Comparison of ENCODE assay signal across 7 mouse cellular contexts in the genomic region with DNA sequence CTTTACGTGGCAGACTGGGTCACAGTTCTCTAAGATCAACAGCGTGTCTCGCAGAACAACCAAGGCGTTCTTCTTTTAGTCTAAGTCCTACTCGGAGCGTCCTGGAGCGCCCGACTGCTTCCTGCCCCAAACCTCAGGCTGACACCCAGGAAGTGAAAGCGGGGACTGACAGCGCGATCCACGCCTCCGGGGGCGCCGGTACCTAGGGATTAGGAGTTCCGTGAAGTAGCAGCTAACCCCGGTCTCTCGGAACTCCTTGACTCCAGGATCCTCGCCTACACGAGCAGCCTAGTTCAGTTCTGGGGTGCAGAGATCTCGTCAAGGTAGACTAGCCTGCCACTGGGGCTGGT. TPM values are rescaled to one million over a fixed set of nuclear protein-coding genes. Genes with fewer than 3 reads are reported as not detected.
DNase-seq lines count a peak whose midpoint lies in the region; ATAC-seq and TF ChIP-seq lines count a peak whose summit lies in the region.

Nrp1 (plus strand) TSS at position 199 of the 350 bp plus-strand sequence.

- H3K36me3 ChIP-seq in hindbrain, embryonic 12.5 days = no peaks in the 10 kb centered on the region

- peaks cover 11% of the 10 kb centered on the region for H3K27me3 ChIP-seq in hindbrain, embryonic 12.5 days

- peak within 1 kb of the TSS; percentile 81 for H3K9ac ChIP-seq in hindbrain, embryonic 12.5 days

- ATAC-seq in hindbrain, embryonic 12.5 days (ENCODE audit: low FRiP score) = peak; percentile 35

- H3K27ac ChIP-seq in hindbrain, embryonic 12.5 days = peak within 1 kb of the TSS; percentile 90
- H3K27ac ChIP-seq in left cerebral cortex, adult 2 months = peak within 1 kb of the TSS; percentile 95

- peak within 1 kb of the TSS; percentile 79 for H3K4me3 ChIP-seq in hindbrain, embryonic 12.5 days
- H3K4me3 ChIP-seq in left cerebral cortex, adult 2 months = peak within 1 kb of the TSS; percentile 57

- under 1% methylated on average over 21 of the region's 21 CpGs for WGBS in hindbrain, embryonic 12.5 days

- intact Hi-C loops in left cerebral cortex, adult 2 months (cut with DNase I) = loop anchor here (2.0 to 10.0 kb wide), 10 partner anchors 86 to 916 kb away; no protein-coding TSS in a partner anchor

- peak; percentile 56 for DNase-seq in ES-CJ7 (ENCODE audit: low read depth, low spot score)
- DNase-seq in adrenal gland, postnatal 10 days = no peak
- peak; percentile 25 to 45 for DNase-seq in frontal cortex, postnatal 14 days (ENCODE audit: low spot score in 2 of 2)
- peak; percentile 39 to 49 for DNase-seq in left cerebral cortex, adult 2 months (ENCODE audit: extremely low spot score in 1 of 2, low spot score in 2 of 2)
- DNase-seq in lung, postnatal 36 days = peak; percentile 59
- DNase-seq in right cerebral cortex, postnatal 14 days = peak; percentile 35

- no peaks in the 10 kb centered on the region for H3K9me3 ChIP-seq in hindbrain, embryonic 12.5 days (replicated peaks)

- peaks cover 27% of the 10 kb centered on the region for H3K4me1 ChIP-seq in hindbrain, embryonic 12.5 days

- H3K4me2 ChIP-seq in hindbrain, embryonic 12.5 days (replicated peaks) = peak within 1 kb of the TSS; percentile 100

- no peak for TF ChIP-seq CTCF in left cerebral cortex, adult 2 months (IDR thresholded peaks at IDR 0.05)

RNA-seq across cellular contexts. Expression of gene Nrp1, which starts in this region (rescaled TPM):
- total RNA-seq in adrenal gland, postnatal 10 days (2021) = 100 to 1,000 TPM in 1 of 2 experiments, 10 to 100 TPM in 1; 95.7 to 143 TPM
- polyA plus RNA-seq in hindbrain, embryonic 12.5 days (2016; fragmentation: Nextera tagmentation; extraction: Ambion mirVana) = 48.5 and 59.5 TPM in 2 replicates
- total RNA-seq in left cerebral cortex, adult 2 months (2021) = 10 to 100 TPM; 27.5 to 29.2 TPM
